Mouse (Mus musculus) ES-E14 (cell line): ENCODE measurements around the gene Nav2. TPM values are rescaled to one million over a fixed set of nuclear protein-coding genes. Genes with fewer than 3 reads are reported as not detected.

Source experiments
- DNase-seq: peaks from one replicate; pipeline ENCODE4 v3.0.0-alpha.2; 2013; ENCODE audit warnings: low read depth, low spot score
- H3K27ac ChIP-seq: 2 replicates; pipeline ENCODE4 v1.5.1; 2012; ENCODE audit warnings: low read depth, mild to moderate bottlenecking, low read length, moderate library complexity, mixed read lengths; ENCODE audit not compliant: poor library complexity, insufficient read depth, severe bottlenecking
- H3K36me3 ChIP-seq: 2 replicates; pipeline ENCODE4 v1.6.1; 2012; ENCODE audit warnings: mild to moderate bottlenecking, low read length, moderate library complexity, mixed read lengths; ENCODE audit not compliant: control insufficient read depth, poor library complexity, insufficient read depth, severe bottlenecking
- H3K4me1 ChIP-seq, 2 experiments: fragments of 150-350 bp in 1 of 2; sonication (generic) in 1 of 2; 2 replicates each; pipeline ENCODE4 v1.6.1; 2012; ENCODE audit warnings: low read length in 2 of 2, mild to moderate bottlenecking in 1 of 2, mixed read lengths in 1 of 2; ENCODE audit not compliant: control insufficient read depth in 2 of 2, insufficient read depth in 2 of 2, poor library complexity in 1 of 2
- H3K4me3 ChIP-seq, 2 experiments: fragments of 150-350 bp in 1 of 2; sonication (generic) in 1 of 2; 2 replicates each; pipeline ENCODE4 v1.5.1; 2012; ENCODE audit warnings: low read length in 2 of 2, low read depth in 1 of 2, mild to moderate bottlenecking in 1 of 2, mixed read lengths in 1 of 2; ENCODE audit not compliant: insufficient read depth in 1 of 2, poor library complexity in 1 of 2, severe bottlenecking in 1 of 2
- H3K9ac ChIP-seq: 2 replicates; pipeline ENCODE4 v1.6.1; 2012; ENCODE audit warnings: low read depth, mild to moderate bottlenecking, low read length, mixed read lengths; ENCODE audit not compliant: poor library complexity, insufficient read depth, severe bottlenecking
- H3K9me3 ChIP-seq: fragments of 150-350 bp; sonication (generic); 2 replicates; pipeline ENCODE4 v1.6.1; 2012; ENCODE audit warnings: low read depth, mild to moderate bottlenecking, low read length; ENCODE audit not compliant: control insufficient read depth, insufficient read depth
- CHD2 ChIP-seq: IDR thresholded peaks from 2 replicates; pipeline ENCODE4 v1.6.1; 2014; ENCODE audit warnings: mild to moderate bottlenecking, low read depth, low read length, inconsistent platforms
- HCFC1 ChIP-seq: IDR thresholded peaks from 2 replicates; pipeline ENCODE4 v1.6.1; 2012; ENCODE audit warnings: low read length, inconsistent platforms, borderline replicate concordance; ENCODE audit not compliant: insufficient read depth
- MAFK ChIP-seq: IDR thresholded peaks from 2 replicates; pipeline ENCODE4 v1.6.1; 2014; ENCODE audit warnings: mild to moderate bottlenecking, low read depth, low read length, inconsistent platforms; ENCODE audit not compliant: insufficient read depth
- ZC3H11A ChIP-seq: IDR thresholded peaks from 2 replicates; pipeline ENCODE4 v1.6.1; 2012; ENCODE audit warnings: low read depth, mild to moderate bottlenecking, inconsistent platforms, low read length, borderline replicate concordance
- ZNF384 ChIP-seq: IDR thresholded peaks from 2 replicates; pipeline ENCODE4 v1.6.1; 2012; ENCODE audit warnings: low read depth, low read length, inconsistent platforms
- in situ Hi-C, 2 experiments: fragments of 600-800 bp; cut with MboI; formaldehyde crosslinking; loops; one replicate each; pipeline ENCODE4 v1.15.1; 2025; ENCODE audit warnings: low sequenced_read_pairs in 2 of 2, inconsistent platforms in 1 of 2; ENCODE audit not compliant: unreplicated experiment in 2 of 2
- total RNA-seq: library from RNA; depleted of rRNA; stranded (reverse); fragments of 300-350 nt; gene quantifications from 2 replicates; pipeline ENCODE4 v1.2.3, GENCODE M21; 2012

Nav2 gene
- total RNA-seq, 1 experiment, result 18.2 TPM

- Histone ChIP-seq H3K36me3 (no peaks in the 10 kb centered on the region), H3K27ac (no peak overlapping the region), H3K4me3 (peak overlapping the region; percentile 37 to 38), H3K9me3 (no peaks in the 10 kb centered on the region), H3K4me1 (peaks cover 10 to 30% of the 10 kb centered on the region in 2 experiments; a peak in 3 of 4 replicates), H3K9ac (no peak overlapping the region)
- TF ChIP-seq HCFC1, result no peak
- in situ Hi-C loops, result no loop called here
- no peak for DNase-seq
Observed at GRCm38 (mm10) chr7:49522411-49523114, 614.0 kb downstream of the Nav2 start.

GRCm38 (mm10) chr7:49523115-49523445 lies 614.6 kb downstream of the Nav2 start:
- TF ChIP-seq CHD2 (no peak), MAFK (no peak), HCFC1 (no peak), ZNF384 (no peak), ZC3H11A (no peak)
- peak overlapping the region; percentile 37 to 38; a peak in 2 of 4 replicates for H3K4me3 ChIP-seq
- peaks cover 10 to 27% of the 10 kb centered on the region in 2 experiments; a peak in 3 of 4 replicates for H3K4me1 ChIP-seq
- H3K9ac ChIP-seq, result no peak overlapping the region
- no peak overlapping the region for H3K27ac ChIP-seq
- no peaks in the 10 kb centered on the region for H3K36me3 ChIP-seq
- DNase-seq, result no peak
- in situ Hi-C loops, result no loop called here
- H3K9me3 ChIP-seq, result no peaks in the 10 kb centered on the region

GRCm38 (mm10) chr7:49523729-49524128 lies 615.2 kb downstream of the Nav2 start:
- no peak for TF ChIP-seq HCFC1
- no peak for TF ChIP-seq ZNF384
- TF ChIP-seq CHD2, result no peak
- TF ChIP-seq ZC3H11A, result no peak
- TF ChIP-seq MAFK, result no peak
- Histone ChIP-seq H3K4me3 (peak overlapping the region in 1 of 2 experiments; percentile 15; a peak in 1 of 4 replicates), H3K27ac (no peak overlapping the region), H3K9me3 (no peaks in the 10 kb centered on the region), H3K36me3 (no peaks in the 10 kb centered on the region), H3K9ac (no peak overlapping the region; the same call in 1 of the 2 replicates), H3K4me1 (peaks cover 10 to 26% of the 10 kb centered on the region in 2 experiments; a peak in 3 of 4 replicates)
- in situ Hi-C loops, result no loop called here
- DNase-seq, result no peak

- H3K27ac ChIP-seq, result no peak overlapping the region
- no peak overlapping the region for H3K9ac ChIP-seq
- in situ Hi-C loops, result no loop called here
- no peak overlapping the region for H3K4me3 ChIP-seq
- DNase-seq, result no peak
- TF ChIP-seq ZNF384 (no peak), HCFC1 (no peak), MAFK (no peak), ZC3H11A (no peak), CHD2 (no peak)
- peaks cover 10 to 28% of the 10 kb centered on the region in 2 experiments; a peak in 3 of 4 replicates for H3K4me1 ChIP-seq
- no peaks in the 10 kb centered on the region for H3K9me3 ChIP-seq
- H3K36me3 ChIP-seq, result no peaks in the 10 kb centered on the region
Observed at GRCm38 (mm10) chr7:49525348-49526100, 617.0 kb downstream of the Nav2 start.
